Mouse (Mus musculus): ENCODE measurements around the gene Adamtsl3. TPM values are rescaled to one million over a fixed set of nuclear protein-coding genes. Genes with fewer than 3 reads are reported as not detected.

Adamtsl3 gene
- polyA plus RNA-seq, 1 experiment from 2014 or later: 0.32 TPM

DNA sequence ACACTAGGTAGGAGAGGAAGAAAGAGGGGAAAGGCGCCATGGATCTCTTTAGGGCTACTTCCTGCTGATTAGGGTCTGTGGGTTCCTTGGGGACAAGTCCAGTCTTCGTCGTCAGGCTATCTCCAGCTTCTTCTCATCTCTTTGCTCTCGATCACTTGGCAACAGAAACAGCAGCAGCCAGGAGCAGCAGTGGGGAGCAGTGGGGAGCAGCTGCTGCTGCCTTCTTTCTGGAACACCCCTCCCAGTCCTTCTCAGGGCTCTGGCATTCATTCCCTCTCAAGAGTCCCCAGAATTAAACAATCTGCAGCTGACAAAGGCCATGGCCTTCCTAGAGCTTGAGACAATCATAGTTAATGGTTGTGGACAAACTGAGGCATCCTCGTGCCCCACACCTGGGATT, 7.6 kb upstream of the Adamtsl3 start:
- Histone ChIP-seq H3K9me3 (ENCODE audit: control insufficient read depth, low read length) (no peaks in the 10 kb centered on the region), H3K4me2 (ENCODE audit: low read length) (no peak overlapping the region), H3K9ac (replicated peaks; ENCODE audit: low read depth, low read length) (no peak overlapping the region), H3K36me3 (ENCODE audit: control insufficient read depth, insufficient read depth) (no peaks in the 10 kb centered on the region), H3K4me3 (replicated peaks; ENCODE audit: low read length) (no peak overlapping the region), H3K27me3 (replicated peaks; ENCODE audit: control insufficient read depth, insufficient read depth, low read length) (no peaks in the 10 kb centered on the region), H3K27ac (ENCODE audit: low read length) (no peak overlapping the region), H3K4me1 (replicated peaks; ENCODE audit: control insufficient read depth, insufficient read depth, low read length) (no peaks in the 10 kb centered on the region)
- ATAC-seq: no peak
- WGBS: 69% methylated on average over 5 of the region's 5 CpGs

- no peak overlapping the region for H3K4me3 ChIP-seq (replicated peaks; ENCODE audit: low read length)
- ATAC-seq: no peak
These were observed 5.7 kb upstream of the Adamtsl3 start for GRCm38 (mm10) chr7:82329831-82330230.

GRCm38 (mm10) chr7:82330860-82331259, 4.6 kb upstream of the Adamtsl3 start:
- Histone ChIP-seq H3K4me1 (replicated peaks; ENCODE audit: control insufficient read depth, insufficient read depth, low read length) (peaks cover 10% of the 10 kb centered on the region), H3K27ac (ENCODE audit: low read length) (no peak overlapping the region), H3K9ac (replicated peaks; ENCODE audit: low read depth, low read length) (no peak overlapping the region), H3K27me3 (replicated peaks; ENCODE audit: control insufficient read depth, insufficient read depth, low read length) (peaks cover 4% of the 10 kb centered on the region; the same call in 1 of the 2 replicates), H3K4me3 (replicated peaks; ENCODE audit: low read length) (no peak overlapping the region), H3K4me2 (ENCODE audit: low read length) (no peak overlapping the region), H3K9me3 (ENCODE audit: control insufficient read depth, low read length) (no peaks in the 10 kb centered on the region), H3K36me3 (ENCODE audit: control insufficient read depth, insufficient read depth) (no peaks in the 10 kb centered on the region)
- no peak for ATAC-seq
- 82% methylated on average over 6 of the region's 6 CpGs for WGBS

More at GRCm38 (mm10) chr7:82329831-82330230, 5.7 kb upstream of the Adamtsl3 start:
- no peak overlapping the region for H3K27ac ChIP-seq (ENCODE audit: low read length)
- peaks cover under 1% of the 10 kb centered on the region for H3K4me1 ChIP-seq (replicated peaks; ENCODE audit: control insufficient read depth, insufficient read depth, low read length)
- no peak overlapping the region for H3K4me2 ChIP-seq (ENCODE audit: low read length)
- H3K27me3 ChIP-seq (replicated peaks; ENCODE audit: control insufficient read depth, insufficient read depth, low read length): peaks cover 2% of the 10 kb centered on the region; the same call in 1 of the 2 replicates
- WGBS: 67% methylated on average over 4 of the region's 4 CpGs
- H3K9me3 ChIP-seq (ENCODE audit: control insufficient read depth, low read length): no peaks in the 10 kb centered on the region
- H3K9ac ChIP-seq (replicated peaks; ENCODE audit: low read depth, low read length): no peak overlapping the region
- no peaks in the 10 kb centered on the region for H3K36me3 ChIP-seq (ENCODE audit: control insufficient read depth, insufficient read depth)

DNA sequence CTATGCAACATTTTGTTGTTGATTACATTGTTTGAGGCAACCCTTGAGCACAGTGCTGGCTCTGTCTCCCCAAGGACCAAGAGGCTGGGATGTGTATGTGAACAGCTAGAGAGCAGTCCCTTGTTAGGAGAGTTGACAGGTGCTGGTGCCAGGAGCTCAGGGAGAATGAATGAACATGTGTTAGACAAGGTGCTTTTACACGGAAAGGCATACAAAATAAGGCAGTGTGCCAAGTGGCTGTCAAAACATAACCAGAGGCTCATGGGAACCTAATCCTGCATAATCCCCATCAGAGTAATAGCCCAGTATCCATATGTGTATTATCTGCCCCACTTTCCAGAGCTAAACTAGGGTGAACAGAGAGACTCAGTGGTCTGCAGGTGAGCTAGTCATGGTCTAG, 1.5 kb upstream of the Adamtsl3 start:
- peak; percentile 63 for ATAC-seq

DNA sequence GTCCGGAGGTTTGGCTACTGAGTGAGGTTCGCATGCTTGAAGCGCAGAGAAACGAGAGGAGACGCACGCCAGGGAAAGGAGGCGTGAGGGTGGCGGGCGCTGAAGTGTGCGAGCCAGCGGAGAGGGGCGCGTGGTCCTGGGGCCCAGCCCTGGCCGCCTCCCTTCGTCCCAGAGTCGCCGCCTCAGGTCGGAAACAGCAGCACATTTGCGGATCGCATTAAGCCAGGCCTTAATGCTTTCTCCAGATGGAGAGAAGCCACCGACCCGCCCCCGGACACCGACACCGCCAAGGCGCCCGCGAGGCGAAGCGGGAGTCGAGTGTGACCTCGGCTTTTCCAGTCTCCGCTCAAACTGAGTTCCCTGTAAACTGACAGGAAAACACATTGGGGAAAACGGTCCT, 638 bp downstream of the Adamtsl3 start:
- WGBS: under 1% methylated on average over 34 of the region's 34 CpGs
- Histone ChIP-seq H3K9me3 (ENCODE audit: control insufficient read depth, low read length) (no peaks in the 10 kb centered on the region), H3K27me3 (replicated peaks; ENCODE audit: control insufficient read depth, insufficient read depth, low read length) (peaks cover 24% of the 10 kb centered on the region), H3K9ac (replicated peaks; ENCODE audit: low read depth, low read length) (peak overlapping the region; percentile 56), H3K27ac (ENCODE audit: low read length) (no peak overlapping the region), H3K4me1 (replicated peaks; ENCODE audit: control insufficient read depth, insufficient read depth, low read length) (peaks cover 16% of the 10 kb centered on the region), H3K4me3 (replicated peaks; ENCODE audit: low read length) (peak overlapping the region; percentile 57), H3K4me2 (ENCODE audit: low read length) (peak overlapping the region; percentile 91), H3K36me3 (ENCODE audit: control insufficient read depth, insufficient read depth) (no peaks in the 10 kb centered on the region)
- ATAC-seq: peak; percentile 32; the same call in 1 of the 2 replicates

More for the DNA sequence above, 1.5 kb upstream of the Adamtsl3 start:
- Histone ChIP-seq H3K9me3 (ENCODE audit: control insufficient read depth, low read length) (no peaks in the 10 kb centered on the region), H3K4me3 (replicated peaks; ENCODE audit: low read length) (no peak overlapping the region), H3K27ac (ENCODE audit: low read length) (no peak overlapping the region), H3K4me2 (ENCODE audit: low read length) (no peak overlapping the region), H3K36me3 (ENCODE audit: control insufficient read depth, insufficient read depth) (no peaks in the 10 kb centered on the region), H3K9ac (replicated peaks; ENCODE audit: low read depth, low read length) (no peak overlapping the region), H3K4me1 (replicated peaks; ENCODE audit: control insufficient read depth, insufficient read depth, low read length) (peaks cover 16% of the 10 kb centered on the region), H3K27me3 (replicated peaks; ENCODE audit: control insufficient read depth, insufficient read depth, low read length) (peaks cover 24% of the 10 kb centered on the region)
- 14% methylated on average over 1 of the region's 1 CpGs for WGBS

- 85% methylated on average over 9 of the region's 9 CpGs for WGBS
- no peaks in the 10 kb centered on the region for H3K36me3 ChIP-seq (ENCODE audit: control insufficient read depth, insufficient read depth)
- no peak overlapping the region for H3K4me3 ChIP-seq (replicated peaks; ENCODE audit: low read length)
- H3K9ac ChIP-seq (replicated peaks; ENCODE audit: low read depth, low read length): no peak overlapping the region
- no peak overlapping the region for H3K27ac ChIP-seq (ENCODE audit: low read length)
- H3K4me2 ChIP-seq (ENCODE audit: low read length): no peak overlapping the region
- no peaks in the 10 kb centered on the region for H3K9me3 ChIP-seq (ENCODE audit: control insufficient read depth, low read length)
- ATAC-seq: no peak
- H3K4me1 ChIP-seq (replicated peaks; ENCODE audit: control insufficient read depth, insufficient read depth, low read length): peaks cover 16% of the 10 kb centered on the region
- peaks cover 24% of the 10 kb centered on the region for H3K27me3 ChIP-seq (replicated peaks; ENCODE audit: control insufficient read depth, insufficient read depth, low read length)
These were observed 2.6 kb downstream of the Adamtsl3 start for GRCm38 (mm10) chr7:82338121-82338520.

- no peak overlapping the region for H3K27ac ChIP-seq (ENCODE audit: low read length)
- ATAC-seq: no peak
- no peak overlapping the region for H3K9ac ChIP-seq (replicated peaks; ENCODE audit: low read depth, low read length)
- peaks cover 16% of the 10 kb centered on the region for H3K4me1 ChIP-seq (replicated peaks; ENCODE audit: control insufficient read depth, insufficient read depth, low read length)
- WGBS: 87% methylated on average over 4 of the region's 4 CpGs
- no peak overlapping the region for H3K4me3 ChIP-seq (replicated peaks; ENCODE audit: low read length)
- H3K27me3 ChIP-seq (replicated peaks; ENCODE audit: control insufficient read depth, insufficient read depth, low read length): peaks cover 24% of the 10 kb centered on the region
- H3K9me3 ChIP-seq (ENCODE audit: control insufficient read depth, low read length): no peaks in the 10 kb centered on the region
- no peaks in the 10 kb centered on the region for H3K36me3 ChIP-seq (ENCODE audit: control insufficient read depth, insufficient read depth)
- H3K4me2 ChIP-seq (ENCODE audit: low read length): no peak overlapping the region
These were observed 3.0 kb downstream of the Adamtsl3 start for GRCm38 (mm10) chr7:82338532-82338931.

- no peak overlapping the region for H3K27ac ChIP-seq (ENCODE audit: low read length)
- 58% methylated on average over 3 of the region's 3 CpGs for WGBS
- H3K27me3 ChIP-seq (replicated peaks; ENCODE audit: control insufficient read depth, insufficient read depth, low read length): peaks cover 24% of the 10 kb centered on the region
- H3K36me3 ChIP-seq (ENCODE audit: control insufficient read depth, insufficient read depth): no peaks in the 10 kb centered on the region
- H3K4me3 ChIP-seq (replicated peaks; ENCODE audit: low read length): no peak overlapping the region
- no peak for ATAC-seq
- H3K9me3 ChIP-seq (ENCODE audit: control insufficient read depth, low read length): no peaks in the 10 kb centered on the region
- H3K4me2 ChIP-seq (ENCODE audit: low read length): no peak overlapping the region
- peaks cover 16% of the 10 kb centered on the region for H3K4me1 ChIP-seq (replicated peaks; ENCODE audit: control insufficient read depth, insufficient read depth, low read length)
- no peak overlapping the region for H3K9ac ChIP-seq (replicated peaks; ENCODE audit: low read depth, low read length)
These were observed 3.7 kb downstream of the Adamtsl3 start for GRCm38 (mm10) chr7:82339214-82339613.

DNA sequence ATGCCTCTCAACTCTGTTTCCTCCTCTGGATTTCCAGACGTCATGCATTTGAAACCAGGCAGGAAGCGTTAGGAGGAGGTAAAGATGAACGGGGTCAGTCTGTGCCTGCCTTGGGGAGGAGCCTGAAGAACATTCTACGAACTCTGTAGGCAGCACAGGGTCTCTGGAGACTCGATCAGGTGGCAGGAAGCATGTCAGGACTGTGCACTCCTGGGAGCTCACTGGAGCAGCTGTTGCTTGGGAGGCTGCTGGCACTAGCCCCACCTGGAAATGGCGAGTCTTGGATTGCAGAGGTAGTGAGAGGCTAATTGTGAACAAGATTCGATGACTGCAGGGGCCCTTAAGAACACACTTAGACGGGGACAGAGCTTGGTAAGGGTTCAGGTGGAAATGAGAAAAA, 6.0 kb downstream of the Adamtsl3 start:
- no peak for ATAC-seq
- H3K4me1 ChIP-seq (replicated peaks; ENCODE audit: control insufficient read depth, insufficient read depth, low read length): no peaks in the 10 kb centered on the region
- peaks cover 16% of the 10 kb centered on the region for H3K27me3 ChIP-seq (replicated peaks; ENCODE audit: control insufficient read depth, insufficient read depth, low read length)
- H3K27ac ChIP-seq (ENCODE audit: low read length): no peak overlapping the region
- no peaks in the 10 kb centered on the region for H3K9me3 ChIP-seq (ENCODE audit: control insufficient read depth, low read length)
- no peaks in the 10 kb centered on the region for H3K36me3 ChIP-seq (ENCODE audit: control insufficient read depth, insufficient read depth)
- no peak overlapping the region for H3K4me2 ChIP-seq (ENCODE audit: low read length)
- H3K9ac ChIP-seq (replicated peaks; ENCODE audit: low read depth, low read length): no peak overlapping the region
- H3K4me3 ChIP-seq (replicated peaks; ENCODE audit: low read length): no peak overlapping the region
- WGBS: 48% methylated on average over 8 of the region's 8 CpGs

DNA sequence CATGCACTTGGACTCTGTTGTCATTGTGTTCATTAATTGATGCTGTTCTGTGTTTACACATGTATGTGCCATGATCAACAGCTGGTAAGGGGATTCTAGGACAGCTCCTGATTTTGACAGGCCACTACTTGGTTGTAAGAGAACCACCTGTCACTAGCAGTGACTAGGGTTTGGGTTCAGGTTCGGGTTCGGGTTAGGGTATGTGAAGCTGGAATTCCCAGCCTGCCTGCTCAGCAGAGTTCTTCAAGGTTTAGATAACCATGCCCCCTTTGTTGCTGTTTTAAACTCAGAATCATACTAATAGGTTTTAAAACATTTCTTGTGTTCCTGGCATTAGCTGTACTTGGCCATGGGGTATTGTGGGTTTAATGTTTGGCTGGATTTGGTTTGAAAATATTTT, 11.2 kb downstream of the Adamtsl3 start:
- Histone ChIP-seq H3K4me1 (replicated peaks; ENCODE audit: control insufficient read depth, insufficient read depth, low read length) (no peaks in the 10 kb centered on the region), H3K36me3 (ENCODE audit: control insufficient read depth, insufficient read depth) (no peaks in the 10 kb centered on the region), H3K9me3 (ENCODE audit: control insufficient read depth, low read length) (no peaks in the 10 kb centered on the region), H3K27ac (ENCODE audit: low read length) (no peak overlapping the region), H3K9ac (replicated peaks; ENCODE audit: low read depth, low read length) (no peak overlapping the region), H3K27me3 (replicated peaks; ENCODE audit: control insufficient read depth, insufficient read depth, low read length) (no peaks in the 10 kb centered on the region), H3K4me3 (replicated peaks; ENCODE audit: low read length) (no peak overlapping the region), H3K4me2 (ENCODE audit: low read length) (no peak overlapping the region)
- ATAC-seq: no peak
- WGBS: 90% methylated on average over 2 of the region's 2 CpGs

Measured in forebrain, embryonic 16.5 days (tissue).